Mouse (Mus musculus): ENCODE results near the gene Bik. TPM values are rescaled to one million over a fixed set of nuclear protein-coding genes. Genes with fewer than 3 reads are reported as not detected.

Gene Bik
- polyA plus RNA-seq, 1 experiment: 25.1 TPM

DNA sequence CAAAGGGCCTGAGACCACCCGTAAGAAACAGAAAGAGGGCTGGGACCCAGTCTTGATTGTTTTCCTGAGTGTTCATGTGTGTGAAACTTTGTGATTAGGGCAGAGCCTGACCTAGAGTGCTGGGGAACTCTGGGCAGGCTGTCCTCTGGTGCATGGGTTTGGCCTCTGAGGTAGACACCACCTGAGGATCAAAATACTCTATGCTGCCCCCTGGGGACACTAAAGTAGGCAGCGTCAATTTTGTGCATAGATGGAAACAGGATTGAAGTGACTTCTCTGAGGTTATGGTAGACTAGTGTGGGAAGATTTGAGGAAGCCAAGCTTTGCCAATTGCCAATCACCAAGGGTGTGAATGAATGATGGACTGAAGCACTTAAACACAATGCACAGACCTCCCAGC, 44.0 kb downstream of the Bik start:
- TF ChIP-seq CTCF (IDR thresholded peaks at IDR 0.05; ENCODE audit: insufficient read depth, low read length): no peak
- TF ChIP-seq POLR2A (IDR thresholded peaks at IDR 0.05; ENCODE audit: borderline replicate concordance, extremely low read depth, low read depth, low read length): no peak
- 60% methylated on average over 2 of the region's 2 CpGs for WGBS
- no peak for DNase-seq
- peaks cover 11% of the 10 kb centered on the region for H3K4me1 ChIP-seq (ENCODE audit: control insufficient read depth, insufficient read depth, low read length)
- no peak overlapping the region for H3K4me3 ChIP-seq (replicated peaks; ENCODE audit: extremely low read depth, low read depth, low read length)

DNA sequence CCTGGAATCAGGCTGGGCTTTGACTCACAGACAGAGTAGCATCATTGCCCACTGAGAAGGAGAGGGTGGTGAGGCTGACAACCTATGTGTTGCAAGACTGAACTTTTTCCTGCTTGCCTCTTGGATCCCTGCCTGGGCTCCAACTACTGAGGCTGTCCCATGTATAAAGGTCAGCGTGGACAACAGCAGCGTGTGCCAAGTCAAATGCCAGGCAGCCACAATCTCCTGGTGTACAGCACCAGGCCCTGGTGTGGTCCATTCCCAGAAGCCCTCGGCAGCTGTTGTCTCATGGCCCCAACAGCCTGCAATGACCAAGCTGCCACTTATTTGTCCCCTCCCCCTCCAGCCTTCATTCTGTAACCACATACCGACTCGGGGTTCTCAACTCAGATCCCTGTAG, 45.0 kb downstream of the Bik start:
- peaks cover 10% of the 10 kb centered on the region for H3K4me1 ChIP-seq (ENCODE audit: control insufficient read depth, insufficient read depth, low read length)
- no peak for TF ChIP-seq POLR2A (IDR thresholded peaks at IDR 0.05; ENCODE audit: borderline replicate concordance, extremely low read depth, low read depth, low read length)
- TF ChIP-seq CTCF (IDR thresholded peaks at IDR 0.05; ENCODE audit: insufficient read depth, low read length): no peak
- 66% methylated on average over 5 of the region's 5 CpGs for WGBS
- no peak for DNase-seq
- H3K4me3 ChIP-seq (replicated peaks; ENCODE audit: extremely low read depth, low read depth, low read length): no peak overlapping the region

- DNase-seq: no peak
- no peak overlapping the region for H3K4me3 ChIP-seq (replicated peaks; ENCODE audit: extremely low read depth, low read depth, low read length)
- peaks cover 10% of the 10 kb centered on the region for H3K4me1 ChIP-seq (ENCODE audit: control insufficient read depth, insufficient read depth, low read length)
- no peak for TF ChIP-seq CTCF (IDR thresholded peaks at IDR 0.05; ENCODE audit: insufficient read depth, low read length)
- no peak for TF ChIP-seq POLR2A (IDR thresholded peaks at IDR 0.05; ENCODE audit: borderline replicate concordance, extremely low read depth, low read depth, low read length)
- WGBS: 84% methylated on average over 4 of the region's 4 CpGs
Observed at GRCm38 (mm10) chr15:83572132-83572531, 45.5 kb downstream of the Bik start.

DNA sequence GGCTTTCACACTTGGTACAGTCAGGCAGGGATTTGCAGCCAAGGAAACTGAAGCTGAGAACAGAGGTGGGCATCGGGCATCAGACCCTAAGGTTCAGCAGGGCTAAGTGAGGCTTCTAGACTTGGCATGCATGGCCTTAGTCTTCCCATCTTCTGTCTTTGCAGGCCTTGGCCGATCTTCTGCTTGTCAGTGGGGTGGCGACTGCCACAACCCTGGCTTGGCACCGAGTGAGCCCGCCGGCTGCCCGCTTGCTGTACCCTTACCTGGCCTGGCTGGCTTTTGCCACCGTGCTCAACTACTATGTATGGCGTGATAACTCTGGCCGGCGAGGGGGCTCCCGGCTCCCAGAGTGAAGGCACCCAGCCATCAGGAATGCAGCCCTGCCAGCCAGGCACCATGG, 46.9 kb downstream of the Bik start:
- Histone ChIP-seq H3K4me3 (replicated peaks; ENCODE audit: extremely low read depth, low read depth, low read length) (no peak overlapping the region), H3K4me1 (ENCODE audit: control insufficient read depth, insufficient read depth, low read length) (peaks cover 5% of the 10 kb centered on the region; the same call in 1 of the 2 replicates)
- no peak for DNase-seq
- WGBS: 95% methylated on average over 12 of the region's 12 CpGs
- TF ChIP-seq CTCF (IDR thresholded peaks at IDR 0.05; ENCODE audit: insufficient read depth, low read length) (no peak), POLR2A (IDR thresholded peaks at IDR 0.05; ENCODE audit: borderline replicate concordance, extremely low read depth, low read depth, low read length) (no peak)

GRCm38 (mm10) chr15:83574731-83575351, 48.2 kb downstream of the Bik start:
- peak; percentile 73 for DNase-seq
- H3K4me3 ChIP-seq (replicated peaks; ENCODE audit: extremely low read depth, low read depth, low read length): no peak overlapping the region
- 57% methylated on average over 6 of the region's 6 CpGs for WGBS
- peaks cover 5% of the 10 kb centered on the region; the same call in 1 of the 2 replicates for H3K4me1 ChIP-seq (ENCODE audit: control insufficient read depth, insufficient read depth, low read length)
- TF ChIP-seq POLR2A (IDR thresholded peaks at IDR 0.05; ENCODE audit: borderline replicate concordance, extremely low read depth, low read depth, low read length) (no peak), CTCF (IDR thresholded peaks at IDR 0.05; ENCODE audit: insufficient read depth, low read length) (no peak)

GRCm38 (mm10) chr15:83575543-83575942, 48.9 kb downstream of the Bik start:
- no peak overlapping the region for H3K4me3 ChIP-seq (replicated peaks; ENCODE audit: extremely low read depth, low read depth, low read length)
- H3K4me1 ChIP-seq (ENCODE audit: control insufficient read depth, insufficient read depth, low read length): peaks cover 5% of the 10 kb centered on the region; the same call in 1 of the 2 replicates
- 88% methylated on average over 8 of the region's 8 CpGs for whole genome bisulfite sequencing
- DNase-seq: no peak
- no peak for TF ChIP-seq POLR2A (IDR thresholded peaks at IDR 0.05; ENCODE audit: borderline replicate concordance, extremely low read depth, low read depth, low read length)
- no peak for TF ChIP-seq CTCF (IDR thresholded peaks at IDR 0.05; ENCODE audit: insufficient read depth, low read length)

GRCm38 (mm10) chr15:83576651-83577050, 50.0 kb downstream of the Bik start:
- no peak for DNase-seq
- Histone ChIP-seq H3K4me1 (ENCODE audit: control insufficient read depth, insufficient read depth, low read length) (peaks cover 5% of the 10 kb centered on the region; the same call in 1 of the 2 replicates), H3K4me3 (replicated peaks; ENCODE audit: extremely low read depth, low read depth, low read length) (no peak overlapping the region)
- TF ChIP-seq CTCF (IDR thresholded peaks at IDR 0.05; ENCODE audit: insufficient read depth, low read length): no peak
- no peak for TF ChIP-seq POLR2A (IDR thresholded peaks at IDR 0.05; ENCODE audit: borderline replicate concordance, extremely low read depth, low read depth, low read length)
- 87% methylated on average over 9 of the region's 9 CpGs for WGBS

DNA sequence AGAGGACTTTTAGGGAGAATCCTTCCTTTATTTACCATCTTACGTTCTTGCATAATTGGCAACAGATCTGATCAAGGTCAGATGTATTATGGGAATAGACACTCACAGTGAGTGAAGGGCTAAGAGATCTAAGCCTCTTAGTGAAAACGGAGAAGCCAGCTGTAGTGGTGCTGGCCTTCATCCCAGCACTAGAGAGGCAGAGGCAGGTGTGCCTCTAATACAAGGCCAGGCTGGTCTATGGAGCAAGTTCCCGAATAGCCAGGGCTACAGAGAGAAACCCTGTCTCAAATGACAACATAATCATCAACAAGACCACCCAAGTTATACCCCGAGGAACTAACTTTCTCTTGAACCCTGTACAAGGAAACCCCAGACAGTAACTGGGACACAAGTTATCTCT, 56.3 kb downstream of the Bik start:
- DNase-seq: no peak
- 82% methylated on average over 4 of the region's 4 CpGs for WGBS
- no peak overlapping the region for H3K4me3 ChIP-seq (replicated peaks; ENCODE audit: extremely low read depth, low read depth, low read length)
- TF ChIP-seq POLR2A (IDR thresholded peaks at IDR 0.05; ENCODE audit: borderline replicate concordance, extremely low read depth, low read depth, low read length) (no peak), CTCF (IDR thresholded peaks at IDR 0.05; ENCODE audit: insufficient read depth, low read length) (no peak)
- no peaks in the 10 kb centered on the region for H3K4me1 ChIP-seq (ENCODE audit: control insufficient read depth, insufficient read depth, low read length)

GRCm38 (mm10) chr15:83583419-83584156, 56.9 kb downstream of the Bik start:
- 74% methylated on average over 8 of the region's 8 CpGs for WGBS
- no peaks in the 10 kb centered on the region for H3K4me1 ChIP-seq (ENCODE audit: control insufficient read depth, insufficient read depth, low read length)
- no peak for TF ChIP-seq POLR2A (IDR thresholded peaks at IDR 0.05; ENCODE audit: borderline replicate concordance, extremely low read depth, low read depth, low read length)
- TF ChIP-seq CTCF (IDR thresholded peaks at IDR 0.05; ENCODE audit: insufficient read depth, low read length): peak; percentile 79
- DNase-seq: peak; percentile 59
- H3K4me3 ChIP-seq (replicated peaks; ENCODE audit: extremely low read depth, low read depth, low read length): no peak overlapping the region

All from lung, adult 2 months (tissue).